Mouse (Mus musculus): Measurements from ENCODE around the gene Kansl2.
"Not testable (repeated sequence)": the region's sequence is repeated elsewhere in the genome, so short reads cannot be mapped to it uniquely, and the experiment has no call there.

Gene Kansl2

GRCm38 (mm10) chr15:98535921-98536320 lies 1.9 kb upstream of the Kansl2 start:
- no peak for DNase-seq

DNA sequence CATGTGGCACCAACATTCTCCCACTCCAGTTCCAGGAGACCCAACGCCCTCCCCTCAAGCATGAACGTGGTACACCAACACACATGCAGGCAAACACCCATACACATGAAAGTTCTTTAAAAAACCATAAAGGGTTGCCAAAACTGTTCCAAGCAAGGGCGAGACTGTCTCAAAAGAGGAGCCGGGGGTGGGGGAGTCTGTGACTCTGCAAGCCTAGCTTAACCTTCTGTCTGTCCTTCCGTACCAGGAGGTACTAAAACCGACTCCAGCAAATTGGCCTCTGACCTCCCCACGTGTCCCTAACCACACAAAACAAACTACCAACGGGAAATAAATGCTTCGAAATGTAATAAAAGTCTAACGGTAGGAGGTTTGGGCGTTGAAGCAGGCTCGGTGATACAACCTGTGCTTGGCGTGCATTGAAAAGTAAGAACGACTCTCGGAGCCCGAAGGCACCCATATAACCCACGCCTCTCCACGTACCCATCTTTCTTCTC lies 981 bp downstream of the Kansl2 start:
- DNase-seq, result no peak

GRCm38 (mm10) chr15:98532281-98532680 lies 1.8 kb downstream of the Kansl2 start:
- DNase-seq, result no peak

- no peak for DNase-seq
These were observed 5.9 kb downstream of the Kansl2 start for GRCm38 (mm10) chr15:98528066-98528563.

DNA sequence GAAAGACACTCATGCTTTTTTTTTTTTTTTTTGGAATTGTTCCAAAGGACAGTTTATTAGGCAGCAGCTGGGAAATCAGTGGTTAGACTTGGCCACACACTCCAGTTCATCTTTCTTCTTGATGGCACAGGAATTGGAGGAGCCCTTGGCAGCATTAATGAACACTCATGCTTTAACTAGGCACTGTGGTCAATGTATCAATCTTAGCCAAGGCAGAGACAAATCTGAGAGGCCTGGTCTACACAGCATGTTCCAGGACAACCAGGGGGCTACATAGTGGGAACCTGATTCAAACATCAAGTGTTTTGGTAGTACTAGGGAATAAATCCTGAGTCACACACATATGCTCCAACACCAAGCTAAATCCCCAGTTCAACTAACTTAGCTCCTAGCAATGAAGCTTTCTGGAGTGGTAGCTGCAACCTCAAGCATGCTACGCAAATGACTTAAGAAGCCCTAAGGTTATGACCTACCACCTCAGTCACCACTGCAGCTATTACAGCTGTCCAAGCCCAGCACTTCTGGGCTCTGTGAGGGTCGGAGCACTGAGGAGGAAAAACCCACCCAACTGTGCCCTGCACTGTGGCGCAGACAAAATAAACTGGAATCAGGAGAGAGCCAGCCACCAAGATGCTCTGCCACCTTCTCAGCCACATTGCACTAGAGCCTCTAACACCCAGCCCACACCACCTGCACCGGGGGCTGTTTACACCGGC lies 6.8 kb downstream of the Kansl2 start:
- no peak for DNase-seq

- DNase-seq, result no peak
These were observed 8.0 kb downstream of the Kansl2 start for GRCm38 (mm10) chr15:98526057-98526456.

- DNase-seq, result no peak
These were observed 12.8 kb downstream of the Kansl2 start for GRCm38 (mm10) chr15:98521245-98521644.

DNA sequence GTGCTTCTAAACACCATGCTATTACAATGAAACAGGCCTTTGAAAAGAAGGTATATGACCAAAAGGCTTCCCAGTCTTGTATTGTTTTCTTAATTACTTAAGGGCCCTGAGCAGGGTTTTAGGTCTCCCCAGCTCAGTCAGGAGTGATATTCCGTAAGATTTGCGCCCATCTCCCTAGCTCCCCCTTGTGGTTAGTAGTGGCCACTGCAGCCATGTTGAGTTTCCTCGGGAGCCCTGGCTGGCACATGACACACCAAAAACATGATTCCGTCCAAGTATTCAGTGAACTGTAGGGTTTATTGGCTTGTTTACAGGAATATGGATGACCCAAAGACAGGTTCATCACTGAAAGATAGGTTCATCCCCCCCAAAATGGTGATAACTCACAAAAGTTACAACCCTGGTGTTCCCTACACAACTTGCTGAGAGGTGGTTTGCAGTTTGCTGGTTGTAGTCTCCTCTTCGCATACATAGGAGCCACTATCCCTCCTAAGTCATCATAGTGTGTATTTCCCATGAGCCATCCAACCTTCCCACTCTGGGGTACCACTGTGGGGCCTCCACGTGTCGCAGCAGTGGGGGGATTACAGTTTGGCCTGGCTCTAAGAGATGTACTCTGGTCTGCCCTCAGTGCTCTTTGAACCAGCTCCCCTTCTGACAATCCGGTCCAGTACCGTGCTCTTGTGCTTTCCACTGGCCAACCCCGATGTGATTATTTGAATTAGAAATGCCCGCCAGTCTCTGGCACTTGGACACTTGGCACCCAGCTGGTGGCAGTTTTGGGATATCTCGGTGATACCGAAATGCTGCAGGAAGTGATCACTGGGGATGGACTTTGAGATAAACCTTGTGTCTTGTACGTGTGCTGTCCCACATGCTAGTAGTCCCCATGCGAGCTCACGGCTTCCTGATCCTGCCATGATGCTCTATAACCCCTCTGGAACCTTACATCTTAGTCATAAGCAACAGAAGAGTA lies 16.4 kb downstream of the Kansl2 start:
- peak; percentile 74 to 77 for DNase-seq

- DNase-seq, result not testable (repeated sequence)
These were observed 19.2 kb downstream of the Kansl2 start for GRCm38 (mm10) chr15:98514845-98515244.

DNA sequence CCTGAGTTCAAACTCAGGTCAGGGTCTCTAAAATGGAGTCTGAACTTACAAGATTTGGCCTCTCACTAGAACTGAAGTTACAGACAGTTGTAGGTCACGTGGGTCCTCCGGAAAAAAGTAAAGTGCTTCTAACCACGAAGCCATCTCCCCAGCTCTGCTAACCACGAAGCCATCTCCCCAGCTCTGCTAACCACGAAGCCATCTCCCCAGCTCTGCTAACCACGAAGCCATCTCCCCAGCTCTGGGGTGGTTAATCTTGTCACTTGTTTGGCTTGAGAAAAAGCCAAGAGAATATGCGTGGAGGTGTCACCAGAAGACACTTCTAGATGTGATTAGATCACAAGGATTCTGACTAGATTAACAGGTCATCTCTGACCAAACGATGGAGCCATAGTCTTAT lies 19.9 kb downstream of the Kansl2 start:
- DNase-seq, result no peak

GRCm38 (mm10) chr15:98513676-98514075 lies 20.4 kb downstream of the Kansl2 start:
- DNase-seq, result not testable (repeated sequence)

GRCm38 (mm10) chr15:98512799-98513321 lies 21.2 kb downstream of the Kansl2 start:
- DNase-seq, result peak; percentile 60 to 70

DNA sequence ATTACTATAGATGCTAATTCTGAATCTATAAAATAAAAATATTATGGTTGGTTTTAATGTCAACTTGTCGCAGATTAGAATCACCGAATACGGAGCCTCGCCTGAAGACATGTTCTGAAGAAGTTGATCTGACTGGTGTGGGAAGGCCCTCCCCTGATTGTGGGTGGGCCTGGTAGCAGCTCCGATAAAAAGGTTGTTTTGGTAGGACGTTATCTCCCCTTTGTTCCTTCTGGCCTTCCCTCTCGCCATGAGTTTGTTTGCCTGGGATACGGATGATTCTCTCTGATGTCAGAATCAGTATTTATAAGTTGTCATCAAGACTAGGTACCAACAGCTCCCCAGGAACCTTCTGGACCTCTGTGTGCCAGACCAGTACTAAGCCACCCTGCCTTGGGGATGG lies 21.8 kb downstream of the Kansl2 start:
- DNase-seq, result no peak

DNA sequence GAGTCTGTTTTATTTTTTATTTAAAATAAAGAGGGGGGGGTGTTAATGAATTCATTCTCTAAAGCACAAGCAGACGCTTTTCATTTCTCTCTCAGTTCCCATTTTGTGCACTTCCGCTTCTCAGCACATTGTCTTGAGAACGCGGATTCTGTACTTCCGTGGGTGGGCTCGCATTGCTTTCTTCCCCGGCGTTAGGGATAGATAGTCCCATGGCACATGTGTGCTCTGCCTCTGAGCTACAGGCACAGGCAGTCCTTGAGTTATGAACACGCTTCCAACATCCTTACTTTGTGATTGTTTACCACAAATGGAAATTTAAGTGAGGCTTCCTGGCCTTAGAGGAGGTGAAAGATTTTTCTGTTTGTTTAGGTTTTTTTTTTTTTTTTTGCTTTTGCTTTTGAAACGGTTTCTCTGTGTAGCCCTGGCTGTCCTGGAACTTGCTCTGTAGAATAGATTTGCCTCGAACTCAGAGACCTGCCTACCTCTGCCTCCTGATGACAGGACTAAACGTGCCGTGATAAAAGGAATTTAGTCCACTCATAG lies 22.6 kb downstream of the Kansl2 start:
- DNase-seq, result no peak

DNA sequence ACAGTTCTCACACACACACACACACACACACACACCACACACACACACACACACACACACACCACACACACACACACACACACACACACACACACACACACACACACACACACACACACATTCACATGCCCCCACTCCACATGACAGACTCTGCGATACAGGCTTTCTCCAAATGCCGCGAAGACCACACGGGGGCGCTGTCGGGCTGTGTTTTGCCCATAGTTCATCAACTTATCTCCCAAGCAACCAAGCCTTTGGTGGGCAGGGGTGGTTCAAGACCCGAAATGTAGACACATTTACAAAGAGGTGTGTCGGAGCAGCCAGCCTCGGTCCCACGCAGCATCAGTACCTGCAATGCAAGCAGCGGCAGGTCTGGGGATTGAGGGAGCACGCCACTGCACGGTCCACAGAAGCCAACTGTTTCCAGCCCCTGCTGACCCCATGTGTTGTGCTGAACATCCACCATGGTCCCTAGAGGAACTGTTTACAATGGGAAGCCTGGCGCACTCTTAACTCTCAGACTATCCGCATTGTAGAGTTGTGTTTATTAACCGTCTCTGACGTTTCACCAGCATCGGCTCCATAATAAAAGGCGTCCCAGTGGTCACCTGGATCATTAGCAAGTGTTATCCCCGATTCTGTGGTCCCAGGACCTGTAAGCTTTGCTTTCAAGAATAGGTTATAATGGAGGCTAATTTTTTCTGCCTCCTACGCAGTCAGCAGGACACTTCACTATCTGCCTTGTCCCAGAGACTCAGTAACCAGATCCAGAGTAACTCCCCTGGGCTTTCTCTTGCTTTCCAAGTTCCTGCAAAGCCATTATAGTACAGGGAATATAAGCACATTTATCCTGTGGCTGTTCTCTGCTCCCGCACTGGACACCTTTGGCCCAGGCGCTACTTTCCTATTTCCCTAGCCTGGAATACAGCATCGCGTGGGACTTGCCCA lies 23.4 kb downstream of the Kansl2 start:
- DNase-seq, result peak; percentile 87 to 88

GRCm38 (mm10) chr15:98509387-98509786 lies 24.7 kb downstream of the Kansl2 start:
- DNase-seq, result no peak

- no peak for DNase-seq
These were observed 26.7 kb downstream of the Kansl2 start for GRCm38 (mm10) chr15:98507321-98507720.

GRCm38 (mm10) chr15:98506253-98506957 lies 27.7 kb downstream of the Kansl2 start:
- no peak for DNase-seq

- peak; percentile 87 to 88 for DNase-seq
These were observed 29.6 kb downstream of the Kansl2 start for GRCm38 (mm10) chr15:98504514-98504913.

- DNase-seq, result no peak
These were observed 30.7 kb downstream of the Kansl2 start for GRCm38 (mm10) chr15:98503317-98503716.

DNA sequence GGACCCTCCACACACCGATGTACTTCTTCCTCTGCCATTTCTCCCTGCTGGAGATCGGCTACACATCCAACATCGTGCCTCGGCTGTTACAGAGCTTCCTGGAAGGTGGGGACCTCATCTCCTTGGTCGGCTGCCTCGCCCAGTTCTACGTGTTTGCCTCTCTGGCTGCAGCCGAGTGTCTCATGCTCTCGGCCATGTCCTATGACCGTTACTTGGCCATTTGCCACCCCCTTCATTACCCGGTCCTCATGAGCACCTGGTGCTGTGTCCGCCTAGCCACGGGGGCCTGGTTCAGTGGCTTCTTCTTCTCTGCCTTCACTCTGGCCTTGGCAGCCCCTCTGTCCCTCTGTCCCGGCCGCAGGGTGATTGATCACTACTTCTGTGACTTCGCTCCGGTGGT lies 36.4 kb downstream of the Kansl2 start:
- DNase-seq, result no peak

All from kidney, postnatal 4 days (tissue).